Mouse (Mus musculus) heart, postnatal 0 days (tissue): Measurements from ENCODE around the gene Slc4a3.

Source experiments
- CTCF ChIP-seq: IDR thresholded peaks from 2 replicates; pipeline ENCODE4 v1.5.1; 2016; ENCODE audit warnings: antibody characterized with exemption, control low read depth, low read depth
- EP300 ChIP-seq: IDR thresholded peaks from 2 replicates; pipeline ENCODE4 v1.6.1; 2016; ENCODE audit warnings: antibody characterized with exemption, low read depth

DNA sequence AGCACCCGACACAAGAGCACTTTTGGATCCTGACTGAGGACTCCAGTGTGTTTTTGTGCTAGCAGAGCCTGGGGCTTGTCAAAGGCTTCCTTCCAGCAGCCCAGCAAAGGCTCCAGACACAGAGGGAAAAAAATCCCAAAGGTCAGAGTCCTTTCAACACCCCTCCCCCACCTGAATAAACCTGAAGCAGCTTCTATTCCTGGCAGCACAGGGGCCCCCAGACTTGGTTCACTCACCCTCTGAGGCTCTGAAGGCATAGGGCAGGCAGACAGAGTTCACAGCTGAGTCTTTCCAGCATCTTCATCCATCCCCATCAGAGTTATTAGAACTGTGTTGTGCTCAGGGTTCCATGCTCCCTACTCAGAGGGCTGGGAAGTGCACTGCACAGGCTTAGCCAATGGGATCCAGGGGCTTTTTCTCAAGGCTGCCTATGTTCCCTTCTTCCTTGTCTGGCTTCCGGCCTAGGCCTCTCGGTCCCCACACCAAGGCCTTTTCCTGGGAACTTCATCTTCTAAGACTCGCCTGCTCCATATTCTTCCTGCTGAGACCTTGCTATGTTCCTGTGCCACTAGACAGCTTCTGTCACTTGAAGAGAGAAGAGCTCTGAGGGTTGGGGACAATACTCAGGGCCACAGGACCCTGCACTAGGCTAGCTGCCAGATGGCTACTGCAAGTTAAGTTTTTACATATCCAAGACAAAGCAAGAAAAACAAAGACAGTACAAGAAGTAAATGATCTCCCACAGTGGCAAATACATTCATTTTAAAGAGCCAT, 34.4 kb upstream of the Slc4a3 start:
- no peak for TF ChIP-seq CTCF
- TF ChIP-seq EP300 = no peak
